Mouse (Mus musculus): ENCODE data around the gene Fktn.
"Not testable (repeated sequence)": the region's sequence is repeated elsewhere in the genome, so short reads cannot be mapped to it uniquely, and the experiment has no call there.

The Fktn gene

GRCm38 (mm10) chr4:53770958-53771735 lies 57.3 kb downstream of the Fktn start:
- no peak for DNase-seq (ENCODE audit: low spot score in 2 of 2)

DNA sequence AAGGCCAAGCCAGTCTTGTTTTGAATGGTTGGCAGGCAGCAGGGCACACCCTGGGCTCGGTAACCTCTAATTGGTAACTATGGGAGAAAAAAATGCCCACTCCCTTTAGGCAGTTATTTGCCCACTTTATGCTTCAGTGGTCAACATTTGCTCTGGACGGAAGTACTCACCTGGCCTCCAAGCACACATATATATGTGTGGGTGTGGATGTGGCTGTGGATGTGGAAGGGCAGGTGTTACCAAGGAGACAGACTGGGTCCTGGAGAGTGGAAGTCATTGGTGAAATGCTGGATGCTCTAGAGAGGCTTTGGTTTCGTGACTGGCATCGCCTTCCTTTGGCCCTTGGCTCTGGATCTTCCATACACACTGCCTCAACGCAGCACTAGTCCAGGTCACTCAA lies 58.2 kb downstream of the Fktn start:
- no peak for DNase-seq (ENCODE audit: low spot score in 2 of 2)

DNA sequence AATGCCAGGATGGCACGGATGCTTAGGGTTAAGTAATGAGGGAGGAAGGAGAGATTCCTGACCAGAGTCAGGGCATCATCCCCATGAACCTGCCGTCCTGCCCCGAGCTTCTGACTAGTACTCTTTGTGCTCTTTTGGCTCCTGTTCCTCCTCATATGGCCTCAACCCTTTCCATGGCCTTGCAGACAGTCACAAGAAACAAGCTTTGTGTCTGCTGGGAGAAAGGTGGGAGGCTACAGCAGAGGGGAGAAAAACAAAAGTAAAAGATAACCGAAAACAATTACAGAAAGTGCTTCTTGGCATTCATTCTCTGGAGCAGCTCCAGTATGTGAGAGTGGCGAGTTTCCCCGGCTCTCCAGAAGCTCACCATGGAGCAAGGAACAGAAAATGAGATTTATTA lies 60.1 kb downstream of the Fktn start:
- no peak for DNase-seq (ENCODE audit: low spot score in 2 of 2)

- DNase-seq (ENCODE audit: low spot score in 2 of 2) = no peak
Observed at GRCm38 (mm10) chr4:53781396-53781795, 67.6 kb downstream of the Fktn start.

GRCm38 (mm10) chr4:53782216-53783070 lies 68.6 kb downstream of the Fktn start:
- DNase-seq (ENCODE audit: low spot score in 2 of 2) = no peak

DNA sequence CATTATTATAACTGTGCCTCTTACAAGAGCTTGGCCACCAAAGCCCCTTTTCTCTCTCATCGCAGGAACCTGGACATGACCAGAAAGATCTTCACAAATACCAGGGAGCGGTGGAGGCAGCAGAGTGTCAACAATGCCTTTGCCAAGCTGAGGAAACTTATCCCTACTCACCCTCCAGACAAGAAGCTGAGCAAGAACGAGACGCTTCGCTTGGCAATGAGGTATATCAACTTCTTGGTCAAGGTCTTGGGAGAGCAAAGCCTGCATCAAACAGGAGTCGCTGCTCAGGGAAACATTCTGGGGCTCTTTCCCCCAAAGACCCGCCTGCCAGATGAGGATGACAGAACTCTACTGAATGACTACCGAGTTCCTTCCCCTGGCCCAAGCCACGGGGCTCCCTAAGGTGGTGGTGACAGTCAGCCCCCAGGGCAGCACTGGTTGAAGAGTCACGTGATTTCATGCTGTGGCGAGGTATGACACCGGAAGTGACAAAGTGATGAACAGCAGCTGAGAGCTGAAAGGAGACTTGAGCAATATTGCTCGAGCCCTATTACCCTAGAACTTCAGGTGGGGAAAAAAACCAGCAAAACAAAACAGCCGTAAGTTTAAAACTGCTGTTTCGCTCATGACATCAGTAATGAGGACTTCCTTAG lies 72.1 kb downstream of the Fktn start:
- no peak for DNase-seq (ENCODE audit: low spot score in 2 of 2)

GRCm38 (mm10) chr4:53786851-53787250 lies 73.1 kb downstream of the Fktn start:
- no peak for DNase-seq (ENCODE audit: low spot score in 2 of 2)

- no peak for DNase-seq (ENCODE audit: low spot score in 2 of 2)
Observed at GRCm38 (mm10) chr4:53789346-53789745, 75.5 kb downstream of the Fktn start.

- DNase-seq (ENCODE audit: low spot score in 2 of 2) = no peak
Observed at GRCm38 (mm10) chr4:53794257-53794966, 80.6 kb downstream of the Fktn start.

- DNase-seq (ENCODE audit: low spot score in 2 of 2) = no peak
Observed at GRCm38 (mm10) chr4:53795086-53795485, 81.3 kb downstream of the Fktn start.

DNA sequence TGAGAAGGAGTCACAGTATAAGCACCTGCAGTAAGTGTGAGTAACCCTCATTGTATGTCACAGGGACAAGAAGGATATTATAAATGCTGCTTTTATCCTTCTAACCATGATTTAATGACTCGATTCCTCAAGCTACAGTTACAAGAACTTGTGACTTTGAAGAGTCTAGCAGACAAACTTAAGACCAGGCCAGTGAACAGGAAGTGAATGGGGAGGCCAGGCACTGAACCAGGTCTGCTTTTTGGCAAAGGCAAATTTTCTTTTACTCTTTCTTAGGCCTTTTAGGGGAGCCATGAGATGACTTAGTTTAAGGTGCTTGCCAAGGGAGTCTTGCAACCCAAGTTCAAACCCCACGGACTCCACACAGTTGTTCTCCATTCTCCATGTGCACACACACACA lies 81.9 kb downstream of the Fktn start:
- no peak for DNase-seq (ENCODE audit: low spot score in 2 of 2)

DNA sequence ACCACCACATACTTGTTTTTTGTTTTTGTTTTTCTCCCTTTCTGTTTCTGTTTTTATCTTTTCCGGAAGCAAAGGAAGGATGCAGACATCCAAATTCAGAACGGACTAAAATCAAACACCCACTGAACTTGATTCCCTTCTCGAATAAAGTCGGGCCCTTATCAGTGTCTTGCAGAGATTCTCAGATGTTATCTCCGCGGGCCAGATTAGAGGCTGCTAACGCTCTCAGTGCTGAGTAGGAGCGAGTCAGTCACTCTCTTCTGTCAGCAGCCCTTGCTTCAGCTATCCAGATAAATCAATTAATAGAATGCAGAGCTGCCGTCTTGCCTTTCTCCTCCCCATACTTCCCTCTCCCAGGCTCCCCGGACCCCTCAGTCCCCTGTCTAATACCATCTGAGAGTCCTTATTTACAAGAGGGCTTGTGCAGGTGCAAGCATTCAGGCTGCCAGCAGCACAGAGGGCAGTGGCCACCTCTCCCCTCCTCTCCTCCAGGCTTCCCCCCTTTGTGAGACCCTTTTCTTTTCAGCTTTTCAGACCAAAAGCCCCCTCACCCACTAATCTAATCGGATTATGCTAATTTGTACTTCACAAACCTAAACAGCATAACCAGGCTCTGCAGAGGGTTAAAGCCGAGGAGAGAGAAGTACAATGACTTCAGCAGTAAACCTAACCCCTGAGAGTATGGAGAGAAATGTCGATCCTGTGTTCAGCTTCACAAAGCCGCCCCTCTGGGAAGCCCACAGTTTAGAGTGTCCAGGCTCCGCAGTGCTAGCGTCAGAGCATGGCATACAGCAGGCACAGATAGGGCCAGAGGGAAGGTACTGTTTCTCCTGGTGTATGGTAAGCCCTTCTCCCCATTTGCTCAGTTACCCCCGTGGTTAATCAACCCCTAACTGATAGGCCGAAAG lies 83.3 kb downstream of the Fktn start:
- DNase-seq (ENCODE audit: low spot score in 2 of 2) = no peak

DNA sequence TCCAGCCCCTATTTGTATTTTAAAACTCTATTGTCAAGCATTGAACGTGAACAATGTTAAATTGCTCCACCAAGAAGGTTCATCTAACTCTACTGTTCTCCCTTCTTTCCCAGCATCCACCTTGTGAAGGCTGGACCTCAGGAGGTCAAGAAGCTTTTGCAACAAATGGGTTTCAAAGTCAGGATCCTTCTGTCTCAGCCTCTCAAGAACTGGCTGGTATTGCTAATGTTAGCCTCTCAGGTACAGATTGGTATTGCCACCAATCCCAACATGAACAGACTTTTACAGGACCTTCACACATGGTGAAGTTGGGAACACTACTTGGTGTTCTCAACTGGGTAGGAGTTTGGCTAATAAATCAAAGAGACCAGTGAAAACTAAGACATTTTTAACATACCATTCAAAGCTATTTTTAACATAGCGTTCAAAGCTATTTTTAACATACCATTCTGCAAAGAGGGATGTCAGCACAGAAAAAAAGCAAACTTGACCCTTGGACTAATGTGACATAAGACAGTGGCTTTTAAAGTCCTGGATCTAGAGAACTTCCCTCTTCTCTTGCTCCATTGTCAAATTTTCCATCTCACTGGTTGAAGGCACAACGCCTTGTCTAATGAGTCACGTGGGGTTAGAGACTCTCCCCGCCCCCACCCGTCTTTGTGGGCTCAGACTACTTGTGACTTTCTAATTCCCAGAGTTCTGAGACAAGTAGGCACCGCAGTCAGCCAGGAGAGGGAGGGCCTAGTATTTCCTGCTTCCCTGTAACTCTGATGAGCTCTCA lies 85.3 kb downstream of the Fktn start:
- no peak for DNase-seq (ENCODE audit: low spot score in 2 of 2)

DNA sequence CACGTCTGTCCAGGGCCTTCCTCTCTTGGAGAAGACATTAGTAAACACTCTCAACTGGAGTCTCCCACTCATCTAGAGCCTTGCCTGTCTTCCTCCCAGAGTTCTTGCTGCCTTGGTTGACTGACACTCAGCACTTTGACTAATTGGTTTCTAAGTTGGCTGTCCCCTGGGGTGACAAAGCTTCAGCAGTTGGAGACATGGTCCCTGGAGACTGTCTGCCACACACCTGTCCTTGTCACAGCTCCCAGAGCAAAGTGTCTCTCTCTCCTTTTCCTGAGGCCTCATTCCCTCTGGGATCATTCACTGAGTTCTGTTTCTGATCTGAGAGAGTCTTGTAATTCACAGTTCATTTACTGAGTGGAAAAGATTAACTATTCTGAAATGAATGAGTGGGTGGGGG lies 86.0 kb downstream of the Fktn start:
- DNase-seq (ENCODE audit: low spot score in 2 of 2) = no peak

GRCm38 (mm10) chr4:53803674-53804073 lies 89.9 kb downstream of the Fktn start:
- DNase-seq (ENCODE audit: low spot score in 2 of 2) = not testable (repeated sequence)

DNA sequence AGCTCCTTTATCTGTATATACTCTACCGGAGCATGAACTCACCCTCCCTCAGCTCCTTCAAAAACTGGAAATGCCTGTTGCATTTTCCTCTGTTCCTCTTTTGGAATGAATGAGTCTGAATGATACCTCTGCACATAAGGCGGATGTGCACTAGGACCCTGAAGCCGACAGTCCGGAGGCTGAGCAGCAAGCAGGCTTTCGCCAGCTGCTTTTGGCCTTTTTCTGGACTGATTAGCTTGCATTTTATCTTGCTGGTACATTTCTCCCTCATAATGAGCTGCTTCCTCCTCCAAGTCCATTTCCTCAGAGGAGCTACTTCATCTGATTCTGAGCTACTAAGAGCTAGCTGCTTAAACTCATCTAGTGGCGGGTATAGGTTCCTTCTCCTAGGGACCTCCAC lies 92.6 kb downstream of the Fktn start:
- DNase-seq (ENCODE audit: low spot score in 2 of 2) = not testable (repeated sequence)

GRCm38 (mm10) chr4:53818320-53818719 lies 104.5 kb downstream of the Fktn start:
- DNase-seq (ENCODE audit: low spot score in 2 of 2) = no peak

DNA sequence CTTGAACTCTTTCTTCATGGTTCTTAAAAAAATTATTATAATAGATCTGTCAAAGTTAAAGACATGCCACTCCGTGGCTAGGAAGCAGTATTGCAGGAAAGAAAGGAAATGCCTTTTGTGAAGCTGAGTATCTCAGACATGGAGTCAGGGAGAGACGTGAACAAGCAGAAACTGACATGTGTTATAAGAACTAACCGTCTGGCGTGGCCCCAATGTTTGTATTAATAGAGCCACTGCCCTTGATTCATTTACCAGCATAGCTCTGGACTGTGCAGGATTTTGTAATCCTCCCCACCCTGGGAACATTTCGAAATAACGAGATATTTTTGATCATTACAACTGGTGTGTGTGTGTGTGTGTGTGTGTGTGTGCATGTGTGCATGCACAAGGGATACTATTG lies 109.9 kb downstream of the Fktn start:
- DNase-seq (ENCODE audit: low spot score in 2 of 2) = no peak

- DNase-seq (ENCODE audit: low spot score in 2 of 2) = no peak
Observed at GRCm38 (mm10) chr4:53824831-53825230, 111.0 kb downstream of the Fktn start.

Data from cerebellum, postnatal 4 days (tissue).